Mouse (Mus musculus): ENCODE measurements around the gene Gstm1. TPM values are rescaled to one million over a fixed set of nuclear protein-coding genes. Genes with fewer than 3 reads are reported as not detected.
A peak's percentile ranks its signal among the peaks of the same experiment; 100 is the strongest.

The Gstm1 gene
- total RNA-seq (2014; rRNA removed) (105 and 142 TPM in 2 replicates), polyA plus RNA-seq (2015; fragmentation: Nextera tagmentation; extraction: Ambion mirVana) (293 and 371 TPM in 2 replicates)

DNA sequence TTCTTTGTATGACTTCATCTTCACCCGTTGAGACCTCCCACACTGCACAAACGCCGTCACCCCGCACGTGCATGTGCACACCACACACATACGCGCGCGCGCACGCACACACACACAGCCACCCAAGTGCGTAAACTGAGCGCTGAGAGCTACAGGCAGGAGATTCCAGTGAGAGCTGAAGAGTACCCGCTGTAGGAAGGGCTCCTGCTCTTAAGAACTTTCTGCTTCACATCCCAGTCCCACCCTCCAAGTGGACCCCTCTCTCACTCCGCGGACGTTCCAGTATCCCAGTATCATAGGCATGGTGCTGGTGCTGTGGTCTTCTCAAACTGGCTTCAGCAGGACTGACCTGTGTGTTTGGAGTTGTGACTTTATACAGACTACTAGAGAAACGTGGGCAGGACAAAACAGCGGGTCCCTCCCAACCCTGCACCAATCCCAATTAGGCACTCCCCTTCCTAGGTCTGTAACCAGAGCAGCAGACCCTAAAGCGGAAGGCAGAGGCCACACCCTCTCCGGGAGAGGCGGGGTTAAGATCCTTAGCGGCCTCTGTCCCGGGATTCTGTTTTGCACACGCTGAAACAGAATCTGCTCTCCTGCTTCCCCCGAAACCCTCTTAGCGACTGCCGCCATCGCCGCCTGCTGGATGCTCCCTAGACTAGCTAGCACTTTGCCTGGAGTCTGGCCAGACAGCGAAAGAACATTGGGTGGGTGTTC is at the start of gene Gstm1:
Gstm1 (minus strand) TSS at position 501 of the 717 bp plus-strand sequence.
- no peaks in the 10 kb centered on the region for H3K27me3 ChIP-seq (ENCODE audit: insufficient read depth, low read length)
- peak within 1 kb of the TSS; percentile 41 for H3K4me3 ChIP-seq (ENCODE audit: low read depth, low read length)
- no peaks in the 10 kb centered on the region; the same call in 1 of the 2 replicates for H3K4me1 ChIP-seq (ENCODE audit: insufficient read depth, low read length)
- under 1% methylated on average over 31 of the region's 31 CpGs for WGBS
- peak; percentile 91 for ATAC-seq (ENCODE audit: low FRiP score)
- no peaks in the 10 kb centered on the region for H3K9me3 ChIP-seq (ENCODE audit: low read length)
- peak within 1 kb of the TSS; percentile 77 for H3K4me2 ChIP-seq (ENCODE audit: low read depth, low read length, poor library complexity, severe bottlenecking)
- H3K36me3 ChIP-seq (ENCODE audit: insufficient read depth, low read length) = no peaks in the 10 kb centered on the region
- peak; percentile 97 for DNase-seq (ENCODE audit: low spot score)
- peak within 1 kb of the TSS; percentile 76 for H3K27ac ChIP-seq (ENCODE audit: low read depth, low read length)
- peak within 1 kb of the TSS; percentile 55 for H3K9ac ChIP-seq (replicated peaks; ENCODE audit: low read length, poor library complexity, severe bottlenecking)
- peak; percentile 97 for TF ChIP-seq CTCF (IDR thresholded peaks at IDR 0.05)

DNA sequence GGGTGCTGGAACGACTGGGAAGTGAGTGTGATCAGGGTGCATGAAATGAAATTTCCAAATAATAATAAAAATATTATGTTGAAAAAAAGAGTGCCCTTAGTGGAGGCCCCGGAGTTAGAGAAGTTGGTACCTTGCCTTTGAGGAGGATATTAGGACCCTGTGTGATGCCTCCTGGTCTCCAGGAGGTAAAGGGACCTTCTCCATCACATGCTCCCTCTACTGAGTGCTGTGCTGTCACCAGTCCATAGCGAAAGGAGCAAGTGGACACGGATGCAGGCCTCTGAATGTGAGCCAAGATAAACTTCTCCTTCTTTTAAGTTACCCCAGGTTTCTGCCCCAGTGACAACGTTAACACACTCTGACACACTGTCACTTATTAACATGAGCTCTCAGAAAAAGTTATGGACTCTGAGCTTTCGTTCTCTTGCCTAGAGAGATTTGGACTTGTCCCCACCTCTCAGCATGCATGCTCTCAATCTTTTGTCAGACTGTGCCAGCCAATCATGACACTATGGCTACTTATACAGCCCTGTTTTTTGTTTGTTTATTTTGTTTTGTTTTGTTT is 49.7 kb upstream of the Gstm1 start:
- Histone ChIP-seq H3K4me1 (ENCODE audit: insufficient read depth, low read length) (no peaks in the 10 kb centered on the region), H3K27me3 (ENCODE audit: insufficient read depth, low read length) (no peaks in the 10 kb centered on the region), H3K9me3 (ENCODE audit: low read length) (no peaks in the 10 kb centered on the region), H3K9ac (replicated peaks; ENCODE audit: low read length, poor library complexity, severe bottlenecking) (no peak overlapping the region), H3K36me3 (ENCODE audit: insufficient read depth, low read length) (no peaks in the 10 kb centered on the region), H3K27ac (ENCODE audit: low read depth, low read length) (no peak overlapping the region), H3K4me2 (ENCODE audit: low read depth, low read length, poor library complexity, severe bottlenecking) (no peak overlapping the region), H3K4me3 (ENCODE audit: low read depth, low read length) (no peak overlapping the region)
- DNase-seq (ENCODE audit: low spot score) (no peak), ATAC-seq (ENCODE audit: low FRiP score) (no peak)
- no peak for TF ChIP-seq CTCF (IDR thresholded peaks at IDR 0.05)
- 66% methylated on average over 6 of the region's 6 CpGs for WGBS

- H3K36me3 ChIP-seq (ENCODE audit: insufficient read depth, low read length) = no peaks in the 10 kb centered on the region
- H3K9ac ChIP-seq (replicated peaks; ENCODE audit: low read length, poor library complexity, severe bottlenecking) = no peak overlapping the region
- no peaks in the 10 kb centered on the region for H3K27me3 ChIP-seq (ENCODE audit: insufficient read depth, low read length)
- DNase-seq (ENCODE audit: low spot score) = no peak
- no peak for ATAC-seq (ENCODE audit: low FRiP score)
- no peak overlapping the region for H3K4me3 ChIP-seq (ENCODE audit: low read depth, low read length)
- 84% methylated on average over 9 of the region's 9 CpGs for WGBS
- H3K4me1 ChIP-seq (ENCODE audit: insufficient read depth, low read length) = no peaks in the 10 kb centered on the region
- no peak for TF ChIP-seq CTCF (IDR thresholded peaks at IDR 0.05)
- no peak overlapping the region for H3K27ac ChIP-seq (ENCODE audit: low read depth, low read length)
- H3K9me3 ChIP-seq (ENCODE audit: low read length) = no peaks in the 10 kb centered on the region
- no peak overlapping the region for H3K4me2 ChIP-seq (ENCODE audit: low read depth, low read length, poor library complexity, severe bottlenecking)
Measured at GRCm38 (mm10) chr3:108065551-108065950, 47.8 kb upstream of the Gstm1 start.

- no peak overlapping the region for H3K4me3 ChIP-seq (ENCODE audit: low read depth, low read length)
- no peak overlapping the region for H3K27ac ChIP-seq (ENCODE audit: low read depth, low read length)
- H3K4me2 ChIP-seq (ENCODE audit: low read depth, low read length, poor library complexity, severe bottlenecking) = no peak overlapping the region
- ATAC-seq (ENCODE audit: low FRiP score) (no peak), DNase-seq (ENCODE audit: low spot score) (no peak)
- WGBS = 78% methylated on average over 4 of the region's 4 CpGs
- no peaks in the 10 kb centered on the region for H3K36me3 ChIP-seq (ENCODE audit: insufficient read depth, low read length)
- no peaks in the 10 kb centered on the region for H3K4me1 ChIP-seq (ENCODE audit: insufficient read depth, low read length)
- H3K9ac ChIP-seq (replicated peaks; ENCODE audit: low read length, poor library complexity, severe bottlenecking) = no peak overlapping the region
- TF ChIP-seq CTCF (IDR thresholded peaks at IDR 0.05) = no peak
- H3K9me3 ChIP-seq (ENCODE audit: low read length) = no peaks in the 10 kb centered on the region
- no peaks in the 10 kb centered on the region for H3K27me3 ChIP-seq (ENCODE audit: insufficient read depth, low read length)
Measured at GRCm38 (mm10) chr3:108064672-108065071, 46.9 kb upstream of the Gstm1 start.

DNA sequence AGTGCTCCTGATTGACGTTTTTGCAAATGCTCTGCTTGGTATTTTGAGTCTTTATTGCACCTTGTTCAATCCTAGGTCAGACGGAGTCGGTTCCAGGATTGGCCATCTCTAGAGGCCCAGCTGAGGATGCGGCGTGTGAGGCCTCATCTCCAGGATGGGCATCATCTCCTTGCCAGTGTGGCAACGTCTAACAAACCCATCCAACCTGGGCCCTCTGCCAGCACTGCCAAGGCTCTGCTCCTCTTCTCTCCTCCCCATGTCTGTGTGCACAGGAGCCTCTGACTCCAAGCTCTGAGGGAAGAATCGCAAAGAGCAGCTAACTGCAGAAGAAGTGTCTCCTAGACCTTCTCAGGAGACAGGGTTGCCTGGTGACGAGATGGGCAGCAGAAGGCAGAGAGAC is 44.9 kb upstream of the Gstm1 start:
- no peak overlapping the region for H3K27ac ChIP-seq (ENCODE audit: low read depth, low read length)
- WGBS = 79% methylated on average over 8 of the region's 8 CpGs

DNA sequence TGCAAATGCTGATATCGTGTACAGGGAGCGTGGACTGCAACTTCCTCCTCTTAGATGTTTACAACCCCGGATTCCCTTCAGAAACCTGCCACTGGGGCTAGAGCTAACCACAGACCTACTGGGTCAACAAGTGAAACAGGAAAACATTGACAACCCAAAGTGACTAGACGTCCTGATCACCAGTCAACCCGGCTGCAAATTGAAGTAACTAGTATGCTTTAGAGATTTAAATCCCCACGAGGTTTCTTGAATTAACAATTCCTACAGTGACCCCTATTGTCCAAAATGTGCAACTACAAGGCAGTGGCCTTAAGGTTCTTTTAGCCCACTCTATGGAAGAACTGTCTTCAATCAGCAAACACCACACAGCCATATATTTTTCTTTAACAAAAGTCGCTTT is 43.6 kb upstream of the Gstm1 start:
- Histone ChIP-seq H3K27ac (ENCODE audit: low read depth, low read length) (no peak overlapping the region), H3K4me1 (ENCODE audit: insufficient read depth, low read length) (no peaks in the 10 kb centered on the region), H3K4me3 (ENCODE audit: low read depth, low read length) (no peak overlapping the region), H3K4me2 (ENCODE audit: low read depth, low read length, poor library complexity, severe bottlenecking) (no peak overlapping the region), H3K9me3 (ENCODE audit: low read length) (no peaks in the 10 kb centered on the region), H3K27me3 (ENCODE audit: insufficient read depth, low read length) (no peaks in the 10 kb centered on the region), H3K36me3 (ENCODE audit: insufficient read depth, low read length) (no peaks in the 10 kb centered on the region), H3K9ac (replicated peaks; ENCODE audit: low read length, poor library complexity, severe bottlenecking) (no peak overlapping the region)
- WGBS = 20% methylated on average over 7 of the region's 7 CpGs
- TF ChIP-seq CTCF (IDR thresholded peaks at IDR 0.05) = peak; percentile 84
- peak; percentile 87 for DNase-seq (ENCODE audit: low spot score)
- ATAC-seq (ENCODE audit: low FRiP score) = no peak

More for the DNA sequence above, 44.9 kb upstream of the Gstm1 start:
- H3K9ac ChIP-seq (replicated peaks; ENCODE audit: low read length, poor library complexity, severe bottlenecking) = no peak overlapping the region
- no peak for TF ChIP-seq CTCF (IDR thresholded peaks at IDR 0.05)
- H3K4me3 ChIP-seq (ENCODE audit: low read depth, low read length) = no peak overlapping the region
- H3K9me3 ChIP-seq (ENCODE audit: low read length) = no peaks in the 10 kb centered on the region
- H3K27me3 ChIP-seq (ENCODE audit: insufficient read depth, low read length) = no peaks in the 10 kb centered on the region
- H3K4me1 ChIP-seq (ENCODE audit: insufficient read depth, low read length) = no peaks in the 10 kb centered on the region
- no peaks in the 10 kb centered on the region for H3K36me3 ChIP-seq (ENCODE audit: insufficient read depth, low read length)
- no peak for ATAC-seq (ENCODE audit: low FRiP score)
- no peak for DNase-seq (ENCODE audit: low spot score)
- no peak overlapping the region for H3K4me2 ChIP-seq (ENCODE audit: low read depth, low read length, poor library complexity, severe bottlenecking)
